Mouse (Mus musculus) left cerebral cortex, adult 8-10 months (tissue): ENCODE data around the gene Ifi211. TPM values are rescaled to one million over a fixed set of nuclear protein-coding genes. Genes with fewer than 3 reads are reported as not detected.
"Not testable (repeated sequence)": the region's sequence is repeated elsewhere in the genome, so short reads cannot be mapped to it uniquely, and the experiment has no call there.

ENCODE experiments used
- DNase-seq, 2 experiments: peaks; one replicate each; pipeline ENCODE4 v3.0.0; 2022; ENCODE audit warnings: low spot score in 2 of 2
- total RNA-seq, 4 experiments: library from RNA; stranded (reverse); gene quantifications; 2 replicates each; pipeline ENCODE4 v1.2.4; 2022

Gene Ifi211
- total RNA-seq, 4 experiments from 2014 or later = 0.26 to 0.55 TPM; not detected in 2

DNA sequence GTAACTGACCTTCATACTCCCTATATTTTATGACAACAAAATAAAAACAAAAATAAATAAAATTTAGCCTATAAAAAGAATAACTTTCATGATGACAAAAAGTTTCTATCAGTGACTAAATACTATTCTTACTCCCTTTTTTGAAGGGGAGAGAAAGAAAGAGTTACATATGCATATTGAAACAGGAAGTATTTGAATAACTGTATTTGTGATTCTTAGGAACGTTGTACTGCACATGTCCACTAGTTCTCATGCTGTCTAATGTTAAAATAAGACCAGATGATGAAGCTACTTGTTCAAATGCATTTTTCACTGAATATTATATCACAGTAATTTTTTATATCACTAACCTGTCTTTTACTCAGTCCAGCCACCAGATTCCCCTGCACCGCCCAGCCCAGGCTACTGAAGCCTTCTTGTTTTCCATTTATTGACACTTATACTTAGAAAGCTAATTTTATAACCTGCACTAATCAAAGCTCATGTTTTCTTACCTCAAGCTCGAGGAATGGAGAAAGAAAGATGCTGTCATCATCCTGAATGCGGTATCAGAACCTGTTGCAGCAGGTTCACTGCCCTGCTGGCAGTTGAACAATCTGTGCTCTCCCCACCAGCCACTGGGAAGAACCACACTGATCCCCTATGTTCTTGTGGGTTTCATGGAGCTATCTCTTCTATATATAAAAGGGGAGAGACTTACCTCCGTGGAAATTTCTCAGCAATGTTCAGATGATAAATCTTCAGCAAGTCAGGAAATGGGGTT is 33.4 kb downstream of the Ifi211 start:
- DNase-seq = not testable (repeated sequence)

DNA sequence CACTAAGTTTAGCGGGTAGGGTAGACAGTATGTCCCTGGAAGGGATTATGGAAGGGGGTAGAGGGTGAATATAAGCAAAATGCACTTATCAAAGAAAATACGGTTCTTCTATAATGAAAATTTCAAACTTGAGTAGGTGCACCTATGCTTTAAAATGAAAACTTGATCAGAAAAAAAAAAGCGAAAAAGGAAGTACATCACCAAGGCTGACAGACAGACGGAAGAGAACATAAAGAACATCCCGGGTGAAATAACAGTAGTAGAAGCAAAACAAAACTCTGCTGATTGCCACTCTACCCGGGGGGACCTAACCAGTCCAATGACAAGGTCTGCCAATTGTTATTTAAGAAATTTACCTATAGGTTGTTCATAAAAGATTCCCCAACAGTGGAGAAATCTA is 34.6 kb downstream of the Ifi211 start:
- not testable (repeated sequence) for DNase-seq

DNA sequence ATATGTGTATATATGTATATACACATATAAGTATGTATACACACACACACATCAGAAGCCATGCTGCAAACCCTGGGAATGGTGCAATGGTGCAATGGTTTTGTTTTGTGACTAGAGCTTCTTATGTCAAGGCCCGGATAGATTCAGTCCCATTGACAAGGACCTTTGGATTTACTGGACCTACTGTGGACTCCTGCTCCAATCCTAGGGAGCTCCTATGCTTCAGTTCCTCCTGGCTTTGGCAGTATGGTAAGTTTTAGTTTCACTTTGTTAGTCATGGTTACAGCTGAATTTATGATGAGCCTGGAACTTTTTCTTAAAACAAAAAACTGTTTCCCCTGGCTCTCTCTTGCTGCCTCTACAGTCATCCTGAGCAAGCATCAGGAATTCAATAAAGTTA is 35.7 kb downstream of the Ifi211 start:
- DNase-seq = not testable (repeated sequence)

DNA sequence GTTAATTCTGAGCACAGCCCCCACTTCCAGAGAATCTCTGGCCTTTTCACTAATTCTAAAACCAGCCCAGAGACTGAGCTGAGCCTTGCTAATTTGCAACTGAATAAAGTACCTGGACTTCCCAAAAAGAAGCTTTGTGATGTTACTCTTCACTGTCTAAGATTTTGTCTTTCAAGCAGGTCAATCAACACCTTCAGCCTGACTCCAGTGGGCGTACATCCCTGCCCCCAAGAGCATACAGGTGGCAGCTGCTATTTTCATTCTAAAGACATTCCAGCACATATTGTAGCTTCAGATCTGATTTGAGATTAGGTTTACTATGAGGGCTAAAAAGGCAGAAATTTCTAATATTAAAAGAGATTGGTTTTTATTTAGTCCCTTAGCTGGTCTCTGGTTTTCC is 44.3 kb downstream of the Ifi211 start:
- not testable (repeated sequence) for DNase-seq

DNA sequence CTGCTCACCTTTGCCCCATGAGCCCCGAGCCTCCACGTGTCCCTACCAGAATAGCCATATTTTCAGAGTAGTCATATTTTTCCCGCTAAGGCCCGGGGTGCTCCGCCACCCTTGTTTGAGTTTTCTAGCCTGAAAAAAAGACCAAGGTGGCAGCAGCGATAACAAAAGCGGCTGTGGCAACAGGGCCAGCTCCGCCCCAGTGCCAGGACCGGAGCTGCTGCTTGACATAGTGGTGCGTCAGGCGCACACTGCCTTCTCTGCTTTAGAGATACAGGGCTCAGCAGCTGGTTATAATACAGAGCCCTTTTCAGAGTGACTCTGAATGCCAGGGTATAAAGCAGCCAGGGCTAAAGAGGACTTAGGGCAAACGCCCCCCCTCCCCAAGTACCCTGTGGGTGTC is 46.3 kb downstream of the Ifi211 start:
- no peak for DNase-seq

DNA sequence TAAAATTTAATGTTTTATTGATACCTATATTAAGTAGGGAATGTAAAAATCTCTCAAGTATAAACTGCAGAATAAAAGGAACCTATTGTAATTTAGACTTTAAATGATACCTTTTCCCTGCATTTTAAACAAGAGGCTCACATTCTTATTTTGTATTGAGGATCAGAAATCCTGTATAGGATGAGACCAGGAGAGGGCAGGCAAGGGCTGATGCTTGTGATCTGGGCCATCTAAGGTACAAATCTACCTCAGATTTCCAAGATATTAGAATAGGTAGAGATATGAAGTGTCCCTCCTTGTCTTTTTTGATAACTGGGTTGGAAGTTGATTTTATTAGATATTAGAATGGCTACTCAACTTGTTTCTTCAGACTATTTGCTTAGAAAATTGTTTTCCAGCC is 59.1 kb downstream of the Ifi211 start:
- DNase-seq = not testable (repeated sequence)

DNA sequence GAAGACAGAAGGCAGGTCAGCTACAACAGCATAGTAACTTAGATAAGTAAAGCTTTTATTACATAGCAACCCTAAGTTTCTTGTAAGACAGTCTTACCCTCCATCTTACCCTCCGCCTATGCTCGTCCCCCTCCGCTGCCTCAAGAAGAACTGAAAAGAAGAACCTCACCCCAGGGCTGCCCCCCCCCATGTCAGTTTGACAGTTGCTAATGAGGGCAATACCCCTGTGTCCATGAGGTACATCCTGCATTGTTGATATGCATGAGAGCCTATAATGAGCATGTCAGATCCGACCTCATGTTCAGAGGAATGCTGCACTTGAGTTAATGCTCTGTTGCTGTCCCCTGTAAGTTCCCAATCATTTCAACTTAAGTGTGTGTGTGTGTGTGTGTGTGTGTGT is 60.0 kb downstream of the Ifi211 start:
- not testable (repeated sequence) for DNase-seq

Other genes with a start within 250 kb of the Ifi211 start
- not detected for gene Ifi208, start 239.4 kb downstream of the Ifi211 start, total RNA-seq
- under 1 TPM; 0.13 to 0.65 (median 0.36) TPM for gene Ifi207, start 171.3 kb downstream of the Ifi211 start, total RNA-seq
- gene Ifi204, start 146.1 kb downstream of the Ifi211 start, total RNA-seq = 1 to 10 TPM in 1 of 4 experiments, under 1 TPM in 3; 0.30 to 1.1 (median 0.61) TPM
- gene Mndal, start 29.4 kb upstream of the Ifi211 start, total RNA-seq = 1 to 10 TPM; 1.1 to 1.6 (median 1.3) TPM
- under 1 TPM; 0.65 to 0.87 (median 0.69) TPM for gene Ifi203, start 29.6 kb upstream of the Ifi211 start, total RNA-seq
- not detected for gene Ifi202b, start 69.7 kb upstream of the Ifi211 start, total RNA-seq
- gene Ifi205, start 118.8 kb upstream of the Ifi211 start, total RNA-seq = not detected
- gene Olfr433, start 127.7 kb upstream of the Ifi211 start, total RNA-seq = not detected
- not detected for gene Olfr432, start 136.2 kb upstream of the Ifi211 start, total RNA-seq
- gene Olfr430, start 153.6 kb upstream of the Ifi211 start, total RNA-seq = not detected
- gene Olfr429, start 171.3 kb upstream of the Ifi211 start, total RNA-seq = not detected
- gene Olfr427, start 183.8 kb upstream of the Ifi211 start, total RNA-seq = not detected
- not detected for gene Olfr231, start 208.1 kb upstream of the Ifi211 start, total RNA-seq
- gene Olfr424, start 218.5 kb upstream of the Ifi211 start, total RNA-seq = not detected
- not detected for gene Olfr420, start 242.6 kb upstream of the Ifi211 start, total RNA-seq